Mouse (Mus musculus): ENCODE results near the gene Dnah6.

The Dnah6 gene

GRCm38 (mm10) chr6:73020061-73020460, 201.4 kb downstream of the Dnah6 start:
- DNase-seq: no peak

DNA sequence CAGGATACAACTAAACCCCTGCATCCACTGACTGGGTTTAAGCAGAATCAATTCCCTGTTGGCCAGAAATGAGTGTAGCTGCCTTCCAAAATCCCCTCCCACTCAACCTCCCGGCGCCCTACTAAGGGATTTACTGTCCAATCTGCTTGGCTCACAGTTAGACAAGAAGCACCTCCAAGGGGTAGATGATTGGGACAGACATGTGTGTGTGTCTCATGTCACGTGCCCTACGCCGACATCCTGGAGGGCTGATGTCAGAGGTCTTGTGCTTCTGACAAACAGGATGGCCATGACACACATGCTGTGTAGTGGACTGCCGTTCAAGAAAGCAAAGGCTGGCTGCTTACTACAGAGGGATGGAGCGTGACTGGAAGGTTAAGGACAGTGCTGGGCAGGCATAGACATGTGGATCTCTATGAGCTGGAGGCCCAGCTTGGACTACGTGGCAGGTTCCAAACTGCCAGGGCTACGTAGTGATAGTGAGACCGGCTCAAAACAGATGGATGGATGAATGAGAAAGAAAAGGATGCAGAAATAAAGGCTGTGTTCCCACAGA, 202.6 kb downstream of the Dnah6 start:
- no peak for DNase-seq

GRCm38 (mm10) chr6:73014317-73015160, 206.9 kb downstream of the Dnah6 start:
- no peak for DNase-seq

DNA sequence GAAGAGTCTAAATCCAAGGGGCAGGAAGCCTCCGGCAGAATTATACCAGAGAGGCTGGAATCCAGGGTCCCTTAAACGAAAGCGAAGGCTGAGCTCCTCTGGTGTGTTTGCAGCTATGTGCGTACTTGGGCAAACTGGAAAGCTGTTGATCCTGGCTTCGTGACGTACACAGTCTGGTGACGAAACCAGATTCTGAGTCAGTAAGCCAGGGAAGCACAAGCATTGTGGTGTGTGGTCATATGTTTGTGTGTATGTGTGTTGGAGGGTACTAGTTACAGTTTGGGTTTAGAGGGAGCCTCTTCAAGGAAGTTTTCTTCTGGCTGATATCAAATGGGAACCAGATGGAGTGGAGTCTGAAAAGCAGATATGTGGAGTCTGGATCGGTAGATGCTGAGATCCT, 208.5 kb downstream of the Dnah6 start:
- no peak for DNase-seq

- peak; percentile 15 for DNase-seq
These were observed 209.6 kb downstream of the Dnah6 start for GRCm38 (mm10) chr6:73011827-73012226.

- DNase-seq: peak; percentile 53
These were observed 211.4 kb downstream of the Dnah6 start for GRCm38 (mm10) chr6:73010073-73010472.

DNA sequence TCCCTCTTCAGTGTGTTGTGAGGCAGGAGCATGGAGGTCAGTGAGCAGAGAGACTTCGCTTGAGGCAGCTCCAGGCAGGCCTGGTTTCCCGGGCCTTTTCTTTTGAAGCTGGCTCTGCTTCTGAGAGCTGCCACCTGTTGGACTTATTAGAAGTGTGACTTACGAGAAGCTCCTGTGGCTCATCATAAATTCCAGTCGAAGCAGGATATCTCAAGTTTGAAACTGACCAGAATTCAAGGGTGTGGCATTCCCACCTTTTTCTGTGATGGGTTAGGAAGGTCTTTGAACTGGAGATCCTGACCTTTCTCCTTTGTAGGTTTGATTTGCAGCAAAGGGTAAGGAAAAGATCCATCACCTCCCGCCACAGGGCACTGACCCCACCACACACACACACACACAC, 217.8 kb downstream of the Dnah6 start:
- no peak for DNase-seq

GRCm38 (mm10) chr6:73002391-73002790, 219.1 kb downstream of the Dnah6 start:
- no peak for DNase-seq

GRCm38 (mm10) chr6:72998809-72999208, 222.6 kb downstream of the Dnah6 start:
- DNase-seq: no peak

- no peak for DNase-seq
These were observed 227.8 kb downstream of the Dnah6 start for GRCm38 (mm10) chr6:72993688-72994082.

GRCm38 (mm10) chr6:72993054-72993687, 228.3 kb downstream of the Dnah6 start:
- no peak for DNase-seq

- DNase-seq: no peak
These were observed 231.2 kb downstream of the Dnah6 start for GRCm38 (mm10) chr6:72990206-72990605.

DNA sequence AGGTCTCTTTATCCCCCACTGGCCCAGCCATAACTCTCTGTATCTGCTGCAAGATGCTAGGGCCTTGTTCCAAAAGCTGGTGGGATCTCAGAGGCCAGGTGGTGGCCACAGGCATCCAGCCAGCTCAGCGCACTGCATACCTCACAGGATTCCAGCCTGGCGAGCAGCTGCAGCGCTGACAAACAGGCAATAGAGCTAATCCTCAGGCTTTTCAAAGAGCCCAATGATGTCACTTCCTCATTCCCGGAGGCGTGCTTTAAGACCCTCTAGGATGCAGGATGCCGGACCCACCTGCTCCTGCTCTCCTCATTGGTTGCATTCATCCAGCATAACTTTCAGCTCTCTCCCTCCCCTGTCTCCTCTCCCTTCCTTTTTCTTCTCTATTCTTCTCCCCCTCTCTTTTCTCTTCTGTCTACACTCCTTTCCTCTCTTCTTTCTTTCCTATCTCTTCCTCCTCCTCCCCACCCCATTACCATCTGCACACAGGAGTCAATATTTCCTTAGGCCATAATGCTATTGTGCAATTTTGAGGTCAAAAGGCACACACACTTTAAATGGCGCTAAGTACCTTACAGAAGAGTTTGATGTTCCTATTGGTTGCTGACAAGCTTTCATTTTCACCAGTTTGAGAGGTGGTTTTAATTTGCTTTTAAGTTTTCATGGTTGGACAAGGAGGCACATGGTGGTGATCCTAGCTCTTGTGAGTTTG, 232.3 kb downstream of the Dnah6 start:
- peak; percentile 8 for DNase-seq

DNA sequence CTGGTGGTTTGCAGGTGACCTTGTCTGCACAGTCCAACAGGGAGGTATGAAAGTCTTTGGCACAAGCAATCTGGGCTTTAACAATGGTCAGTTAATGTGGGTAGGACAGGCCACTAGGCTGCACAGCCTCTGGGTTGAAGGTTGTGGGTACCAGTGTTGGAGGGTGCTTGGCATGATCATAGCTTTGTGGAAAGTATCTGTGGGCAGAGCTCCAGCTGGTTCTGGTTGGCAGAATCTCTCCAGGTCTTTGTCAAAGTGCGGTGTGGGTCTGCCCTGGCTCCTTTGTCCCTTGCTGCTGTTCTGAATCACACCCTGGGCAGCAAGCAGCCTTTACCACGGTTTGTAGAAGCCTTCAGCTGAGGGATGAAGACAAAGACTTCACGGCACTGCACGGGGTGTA, 238.9 kb downstream of the Dnah6 start:
- no peak for DNase-seq

DNA sequence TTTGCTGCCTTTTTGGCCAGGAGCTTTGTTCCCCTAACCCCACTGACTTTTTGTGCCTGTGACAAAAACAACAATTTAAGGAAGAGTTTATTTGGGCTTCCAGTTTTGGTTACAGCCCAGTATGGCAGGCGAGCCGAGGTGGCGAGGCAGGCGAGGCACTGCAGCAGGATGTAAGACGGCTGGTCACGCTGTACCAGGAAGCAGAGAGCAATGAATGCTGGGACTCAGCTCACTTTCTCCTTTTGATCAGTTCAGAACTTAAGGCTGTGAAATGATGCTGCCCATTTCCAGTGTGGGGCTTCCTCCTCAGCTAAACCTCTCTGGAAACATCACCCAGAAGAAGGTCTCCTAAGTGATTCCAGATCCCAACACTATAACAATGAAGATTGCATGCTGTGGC, 239.6 kb downstream of the Dnah6 start:
- DNase-seq: no peak

GRCm38 (mm10) chr6:72981124-72981651, 240.3 kb downstream of the Dnah6 start:
- peak; percentile 11 for DNase-seq

- no peak for DNase-seq
These were observed 244.6 kb downstream of the Dnah6 start for GRCm38 (mm10) chr6:72976866-72977265.

GRCm38 (mm10) chr6:72971074-72971473, 250.4 kb downstream of the Dnah6 start:
- no peak for DNase-seq

DNA sequence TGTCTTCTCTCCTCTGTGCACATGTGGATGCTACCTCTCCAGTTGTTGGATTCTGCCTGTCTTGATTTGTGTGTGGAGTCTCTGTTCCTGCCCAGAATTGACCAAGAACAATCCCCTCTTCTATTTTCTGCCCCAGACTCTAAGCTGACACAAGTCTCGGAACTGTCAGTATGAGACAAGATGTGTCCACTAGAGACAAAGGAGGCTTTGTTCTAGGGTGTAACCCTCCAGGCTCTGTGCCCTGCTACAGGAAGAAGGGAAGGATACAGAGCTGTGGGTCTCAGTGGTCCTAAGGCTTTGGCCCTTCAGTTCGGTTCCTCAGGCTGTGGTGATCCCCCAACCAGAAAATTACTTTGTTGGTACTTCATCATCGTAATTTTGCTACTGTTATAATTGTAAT, 251.7 kb downstream of the Dnah6 start:
- no peak for DNase-seq

Data from right cerebral cortex, postnatal 14 days (tissue).